Mouse (Mus musculus): ENCODE measurements around the gene Ptprcap.

Ptprcap gene

GRCm38 (mm10) chr19:4163543-4163887, 10.1 kb downstream of the Ptprcap start:
- in situ Hi-C loops (cut with MboI; ENCODE audit: unreplicated experiment in 2 of 2) = no loop called here

GRCm38 (mm10) chr19:4164100-4164499, 10.7 kb downstream of the Ptprcap start:
- in situ Hi-C loops (cut with MboI; ENCODE audit: unreplicated experiment in 2 of 2) = no loop called here

GRCm38 (mm10) chr19:4164721-4165120, 11.3 kb downstream of the Ptprcap start:
- in situ Hi-C loops (cut with MboI; ENCODE audit: unreplicated experiment in 2 of 2) = loop anchor here (5.0 kb wide), 1 partner anchor 38 kb away; the partner anchor contains the start of gene Rad9a (in 2 of the 2)

- in situ Hi-C loops (cut with MboI; ENCODE audit: unreplicated experiment in 2 of 2) = loop anchor here (5.0 kb wide), 1 partner anchor 35 kb away; the partner anchor contains the start of gene Rad9a (in 2 of the 2)
Observed at GRCm38 (mm10) chr19:4166678-4167476, 13.5 kb downstream of the Ptprcap start.

- in situ Hi-C loops (cut with MboI; ENCODE audit: unreplicated experiment in 2 of 2) = loop anchor here (5.0 kb wide), 1 partner anchor 33 kb away; the partner anchor contains the start of gene Rad9a (in 2 of the 2)
Observed at GRCm38 (mm10) chr19:4169378-4169784, 16.0 kb downstream of the Ptprcap start.

- in situ Hi-C loops (cut with MboI; ENCODE audit: unreplicated experiment in 2 of 2) = loop anchor here (5.0 kb wide), 1 partner anchor 32 kb away; the partner anchor contains the start of gene Rad9a (in 2 of the 2)
Observed at GRCm38 (mm10) chr19:4169810-4170209, 16.4 kb downstream of the Ptprcap start.

GRCm38 (mm10) chr19:4170723-4171392, 17.5 kb downstream of the Ptprcap start:
- in situ Hi-C loops (cut with MboI; ENCODE audit: unreplicated experiment in 2 of 2) = no loop called here

- in situ Hi-C loops (cut with MboI; ENCODE audit: unreplicated experiment in 2 of 2) = no loop called here
Observed at GRCm38 (mm10) chr19:4171393-4172290, 18.2 kb downstream of the Ptprcap start.

- in situ Hi-C loops (cut with MboI; ENCODE audit: unreplicated experiment in 2 of 2) = no loop called here
Observed at GRCm38 (mm10) chr19:4172925-4173324, 19.5 kb downstream of the Ptprcap start.

GRCm38 (mm10) chr19:4175368-4175947, 22.1 kb downstream of the Ptprcap start, which contains the start of gene Carns1:
TSS of gene Carns1 (minus strand) at chr19:4175479.
- in situ Hi-C loops (cut with MboI; ENCODE audit: unreplicated experiment in 2 of 2) = no loop called here

- in situ Hi-C loops (cut with MboI; ENCODE audit: unreplicated experiment in 2 of 2) = no loop called here
Observed at GRCm38 (mm10) chr19:4180411-4180810, 27.0 kb downstream of the Ptprcap start.

- in situ Hi-C loops (cut with MboI; ENCODE audit: unreplicated experiment in 2 of 2) = no loop called here
Observed at GRCm38 (mm10) chr19:4181892-4182291, 28.5 kb downstream of the Ptprcap start.

- in situ Hi-C loops (cut with MboI; ENCODE audit: unreplicated experiment in 2 of 2) = no loop called here
Observed at GRCm38 (mm10) chr19:4183689-4184088, 30.3 kb downstream of the Ptprcap start.

GRCm38 (mm10) chr19:4184976-4185975, 31.9 kb downstream of the Ptprcap start:
- in situ Hi-C loops (cut with MboI; ENCODE audit: unreplicated experiment in 2 of 2) = no loop called here

GRCm38 (mm10) chr19:4187303-4187702, 33.9 kb downstream of the Ptprcap start:
- in situ Hi-C loops (cut with MboI; ENCODE audit: unreplicated experiment in 2 of 2) = no loop called here

- in situ Hi-C loops (cut with MboI; ENCODE audit: unreplicated experiment in 2 of 2) = no loop called here
Observed at GRCm38 (mm10) chr19:4189051-4189620, 35.7 kb downstream of the Ptprcap start.

GRCm38 (mm10) chr19:4190831-4191334, 37.5 kb downstream of the Ptprcap start, which contains the start of gene Tbc1d10c:
TSS of gene Tbc1d10c (minus strand) at chr19:4191284.
- in situ Hi-C loops (cut with MboI; ENCODE audit: unreplicated experiment in 2 of 2) = no loop called here

GRCm38 (mm10) chr19:4191528-4192250, 38.3 kb downstream of the Ptprcap start, which contains the start of gene Ppp1ca:
TSS of gene Ppp1ca (plus strand) at chr19:4192065.
- in situ Hi-C loops (cut with MboI; ENCODE audit: unreplicated experiment in 2 of 2) = no loop called here

All from v-Abl transformed pro-B cells (cell line).